Mouse (Mus musculus) layer of hippocampus, postnatal 14 days (tissue): ENCODE data around the gene Cep152. TPM values are rescaled to one million over a fixed set of nuclear protein-coding genes. Genes with fewer than 3 reads are reported as not detected.
A peak's percentile ranks its signal among the peaks of the same experiment; 100 is the strongest.

ENCODE experiments used
- DNase-seq, 2 experiments: peaks; one replicate each; pipeline ENCODE4 v3.0.0; 2021 to 2022; ENCODE audit warnings: low spot score in 2 of 2, mixed read lengths in 1 of 2
- total RNA-seq, 2 experiments: library from RNA; stranded (reverse); gene quantifications; 2 replicates each; pipeline ENCODE4 v1.2.3; 2021

Gene Cep152
- total RNA-seq, 2 experiments from 2014 or later, result 2.9 to 3.0 TPM

DNA sequence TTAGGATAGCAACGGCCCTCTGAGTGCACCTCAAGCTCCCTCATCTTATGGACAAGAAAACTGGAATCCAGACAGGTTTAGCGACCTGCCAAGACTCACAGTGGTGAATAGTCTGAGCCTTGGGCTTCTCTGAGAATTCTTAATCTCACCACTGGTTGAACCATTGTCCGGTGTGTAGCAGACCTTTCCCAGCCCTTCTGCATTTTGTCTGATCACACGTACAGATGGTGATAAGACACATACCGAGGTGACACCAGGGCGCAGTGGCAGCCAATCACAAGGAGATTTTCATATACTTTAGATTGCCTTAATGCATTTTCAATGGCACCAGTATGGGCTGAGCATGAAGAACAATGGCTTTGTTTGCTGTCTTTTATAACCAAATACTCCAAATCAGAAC is 3.6 kb upstream of the Cep152 start:
- DNase-seq, result no peak

DNA sequence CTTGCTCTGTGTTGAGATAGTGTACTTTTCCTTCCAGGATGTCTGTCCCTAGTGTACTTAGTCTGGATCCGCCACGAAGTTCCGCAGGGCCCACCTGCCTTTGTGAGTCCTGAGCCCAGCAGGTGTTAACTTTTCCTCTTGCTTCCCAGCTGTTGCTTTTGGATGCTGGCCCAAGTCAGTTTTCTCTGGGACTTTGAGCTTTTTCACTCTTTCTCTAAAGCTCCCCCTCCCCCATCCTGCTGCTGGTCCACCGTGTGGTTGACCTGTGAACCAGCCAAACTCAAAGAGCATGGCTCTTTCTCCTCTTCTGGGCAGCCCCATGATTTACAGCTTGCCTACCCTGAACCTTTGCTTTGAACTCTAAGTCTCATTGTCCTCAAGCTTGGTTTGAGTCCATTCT is 1.6 kb upstream of the Cep152 start:
- DNase-seq, result no peak

DNA sequence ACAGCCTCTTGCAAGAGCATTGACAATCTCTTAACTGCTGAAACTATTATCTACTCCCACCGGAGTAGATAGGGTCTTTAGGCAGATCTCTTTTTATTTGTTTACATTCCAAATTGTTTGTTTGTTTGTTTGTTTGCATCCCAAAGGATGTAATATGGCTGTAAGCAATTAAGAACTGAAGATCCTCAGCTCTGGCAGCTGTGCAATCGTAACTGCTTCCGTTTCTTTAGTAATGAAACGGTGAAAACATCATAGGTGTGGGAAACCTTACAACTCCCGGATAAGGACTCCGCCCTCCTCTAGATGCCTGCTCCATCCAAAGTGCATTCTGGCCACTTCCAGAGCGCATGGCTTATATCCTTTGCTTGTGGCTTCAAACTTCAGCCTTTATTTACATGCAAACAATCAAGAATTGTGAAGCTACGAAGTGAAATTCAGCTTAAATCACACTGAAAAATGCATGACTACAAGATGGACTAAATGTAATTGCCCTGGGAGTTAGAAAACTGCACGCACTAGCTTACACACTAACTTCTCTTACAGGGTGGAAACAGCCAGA is 707 bp downstream of the Cep152 start:
- DNase-seq, result no peak

DNA sequence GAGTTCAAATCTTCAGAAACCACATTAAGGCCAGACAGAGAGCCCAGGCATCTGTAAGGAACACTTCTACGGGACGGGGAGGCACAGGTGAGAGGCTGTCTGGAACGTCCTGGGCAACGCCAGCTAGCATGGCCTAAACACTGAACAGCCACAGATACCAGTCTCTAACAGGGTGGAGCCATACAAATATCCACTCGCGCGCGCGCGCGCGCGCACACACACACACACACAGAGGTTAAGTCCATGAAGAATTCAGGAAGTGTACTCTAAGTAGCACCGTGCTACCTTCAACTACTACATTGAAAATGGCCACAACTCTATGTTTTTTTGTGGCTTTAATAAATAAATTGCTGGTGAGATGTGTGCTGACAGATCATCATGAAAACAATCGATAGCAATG is 1.7 kb downstream of the Cep152 start:
- no peak for DNase-seq

DNA sequence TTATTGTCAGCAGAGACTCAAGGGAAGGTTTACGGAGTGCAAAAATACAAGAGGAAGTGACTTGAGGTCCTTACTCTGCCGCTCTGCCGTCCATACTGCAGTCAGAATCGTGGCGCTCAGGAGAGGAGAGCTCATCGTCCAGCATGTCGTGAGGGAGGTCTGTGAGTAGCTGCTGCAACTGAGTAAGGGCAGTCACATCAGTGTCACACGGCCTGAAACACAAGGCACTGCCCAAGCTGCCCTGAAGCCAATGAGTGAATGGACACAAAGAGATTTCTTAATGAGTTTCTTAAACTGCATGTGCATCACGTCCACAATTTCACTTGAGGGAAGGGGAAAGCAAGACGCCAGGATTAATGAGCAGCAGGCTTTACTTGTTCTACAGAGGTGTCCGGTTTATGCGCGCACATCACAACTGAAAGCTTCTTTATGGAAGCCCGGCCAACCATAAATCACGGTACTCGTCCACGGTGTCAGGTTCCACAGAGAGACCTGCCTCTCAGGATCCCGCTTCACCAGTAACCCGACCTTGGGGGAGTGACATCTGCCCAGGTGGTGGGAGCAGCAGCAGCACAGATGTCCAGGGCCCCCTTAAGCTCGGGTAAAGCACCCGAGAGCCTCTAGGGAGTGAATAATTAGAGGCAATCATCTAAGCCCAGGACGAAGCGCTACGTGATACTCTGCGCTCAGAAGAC is 4.6 kb downstream of the Cep152 start:
- no peak for DNase-seq

DNA sequence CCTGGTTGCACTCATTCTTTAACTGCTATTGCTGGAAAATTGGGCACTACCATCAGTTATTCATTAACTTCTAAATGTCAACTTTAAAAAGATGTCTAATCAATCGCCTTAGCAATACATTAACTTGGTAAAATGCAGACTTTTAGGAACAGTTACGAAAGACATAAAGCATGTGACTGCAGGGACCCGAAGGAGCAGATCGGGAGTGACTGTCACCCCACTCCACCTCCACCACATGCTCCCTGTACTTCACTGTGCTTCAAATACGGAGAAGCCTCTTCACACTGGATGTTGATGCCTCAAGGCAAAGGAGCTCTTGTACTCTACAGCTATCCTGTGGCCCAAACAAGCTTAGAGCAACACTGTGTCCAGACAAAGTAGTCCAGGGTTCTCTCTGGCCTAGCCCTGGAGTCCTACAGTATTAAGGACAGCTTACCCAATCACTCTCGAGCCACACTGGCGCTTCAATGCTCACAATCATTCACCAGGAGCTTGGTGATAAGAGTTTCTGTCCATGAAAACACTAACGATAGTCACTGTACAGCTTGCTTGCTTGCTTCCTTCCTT is 9.0 kb downstream of the Cep152 start:
- DNase-seq, result no peak

DNA sequence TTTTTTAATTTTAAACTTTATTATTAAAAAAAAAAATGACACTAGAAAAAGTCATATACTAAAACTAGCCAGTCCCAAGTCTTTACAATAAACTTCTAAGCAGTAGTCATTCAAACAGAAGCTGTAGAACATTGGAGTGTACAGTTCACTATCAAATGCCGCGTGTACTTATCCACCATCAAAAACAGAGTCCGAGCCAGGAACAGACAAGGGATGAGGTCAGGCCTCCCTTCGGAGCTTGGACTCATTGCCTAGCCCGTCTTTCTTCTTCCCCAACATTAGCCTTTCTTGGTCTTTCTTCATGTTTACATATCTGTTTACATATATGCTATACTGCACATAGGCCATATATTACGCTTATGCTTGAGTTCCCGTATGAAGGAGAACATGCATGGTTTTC is 9.5 kb downstream of the Cep152 start:
- DNase-seq, result no peak

DNA sequence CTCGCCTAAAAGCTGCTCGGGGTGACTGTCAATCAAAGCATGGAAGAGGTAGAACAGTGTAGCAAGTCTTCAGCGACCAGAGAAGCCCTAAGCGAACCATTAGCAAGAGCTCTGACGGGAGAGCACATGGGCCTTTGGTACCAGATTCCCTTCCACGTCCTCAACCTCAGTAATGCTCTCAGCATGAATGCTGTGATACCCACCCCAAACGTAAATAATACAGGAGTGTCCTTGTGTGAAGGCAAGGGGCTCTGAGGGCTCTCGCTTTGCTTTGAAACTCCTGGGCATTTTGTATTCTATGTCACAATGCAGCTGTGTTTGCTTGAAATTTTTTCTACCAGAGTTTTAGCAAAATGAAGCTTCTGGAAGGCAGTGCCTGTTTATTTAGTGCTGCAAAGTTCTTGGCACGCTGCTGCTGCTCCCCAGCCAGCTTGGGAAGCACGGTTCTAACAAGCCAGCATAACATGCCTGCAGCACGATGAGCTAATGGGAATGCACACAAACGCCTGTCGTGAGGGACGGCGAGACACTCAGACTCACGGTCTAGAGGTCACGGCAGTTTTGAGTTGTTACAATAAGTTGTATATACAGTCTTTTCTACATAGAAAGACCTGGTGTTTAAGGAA is 18.6 kb downstream of the Cep152 start:
- peak; percentile 47 to 79 for DNase-seq

DNA sequence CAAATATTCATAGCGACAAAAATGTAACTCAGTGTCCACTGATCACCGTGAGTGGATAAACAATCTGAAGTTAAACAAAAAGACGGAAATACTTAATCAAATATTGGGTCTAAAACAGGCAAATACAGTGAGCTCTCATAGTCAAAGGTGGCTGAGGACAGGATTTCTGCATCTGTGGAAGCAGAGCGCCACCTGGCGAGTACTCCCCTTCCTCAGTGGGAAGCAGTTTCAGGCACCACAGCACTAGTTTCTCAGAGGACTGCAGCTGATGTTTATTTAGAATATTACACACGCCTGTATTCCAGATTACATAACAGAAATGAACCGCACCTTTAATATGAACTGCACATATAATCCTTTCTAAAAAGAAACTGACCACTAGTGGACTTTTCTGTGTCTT is 20.3 kb downstream of the Cep152 start:
- DNase-seq, result peak in 1 of 2 experiments; percentile 66

DNA sequence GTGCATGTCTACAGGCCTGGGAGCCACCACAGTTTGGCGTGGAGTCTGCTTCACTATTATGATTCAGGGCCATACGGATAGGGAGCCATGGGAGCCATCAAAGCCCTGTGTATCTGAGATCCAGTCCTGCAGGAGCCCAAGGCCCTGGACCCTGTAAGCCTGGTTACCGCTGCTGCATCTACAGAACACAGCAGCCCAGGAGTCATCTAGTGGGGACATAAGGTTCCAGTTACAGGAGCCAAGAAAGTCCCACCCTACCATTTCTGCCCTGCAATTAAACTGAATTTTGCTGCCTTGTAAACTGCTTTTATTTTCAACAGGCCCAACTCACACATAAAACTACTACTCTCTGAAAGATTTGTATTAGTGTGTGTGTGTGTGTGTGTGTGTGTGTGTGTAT is 21.9 kb downstream of the Cep152 start:
- DNase-seq, result no peak

DNA sequence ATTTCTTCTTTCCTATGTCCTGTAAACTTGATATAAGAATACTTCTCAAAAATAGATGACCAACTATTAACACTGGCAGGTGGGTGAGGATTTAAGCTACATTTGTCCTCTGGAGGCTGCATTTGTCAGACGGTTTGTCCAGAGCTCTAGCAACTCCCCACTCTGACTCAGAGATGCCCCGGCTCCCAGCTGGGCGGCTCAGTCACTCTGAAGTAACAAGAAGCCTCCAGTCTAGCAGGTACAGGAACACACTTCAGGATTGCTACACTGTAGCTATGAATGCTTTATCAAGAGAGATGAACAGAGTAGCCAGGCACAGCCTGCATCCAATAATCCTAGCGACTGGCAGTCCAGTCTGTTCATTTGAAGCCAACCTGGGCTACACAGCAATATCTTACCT is 26.0 kb downstream of the Cep152 start:
- no peak for DNase-seq

DNA sequence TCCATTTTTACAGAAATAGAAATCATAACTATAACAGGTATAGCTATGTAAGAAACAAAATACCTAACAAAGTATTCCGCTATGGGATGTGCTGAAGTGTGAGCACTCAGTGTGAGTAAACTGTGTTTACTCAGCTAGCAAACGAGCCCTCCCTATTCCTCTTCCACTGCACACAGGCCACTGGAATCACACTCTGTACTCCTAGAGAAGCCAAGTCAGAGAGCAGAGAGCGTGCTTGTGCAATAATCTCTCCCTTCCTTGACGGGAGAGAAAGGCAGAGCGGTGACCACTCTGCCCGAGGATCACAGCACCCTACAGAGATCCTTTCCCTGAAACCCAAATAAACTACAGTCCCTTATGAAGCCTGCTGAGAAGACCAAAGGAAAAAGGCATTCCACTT is 26.7 kb downstream of the Cep152 start:
- no peak for DNase-seq

DNA sequence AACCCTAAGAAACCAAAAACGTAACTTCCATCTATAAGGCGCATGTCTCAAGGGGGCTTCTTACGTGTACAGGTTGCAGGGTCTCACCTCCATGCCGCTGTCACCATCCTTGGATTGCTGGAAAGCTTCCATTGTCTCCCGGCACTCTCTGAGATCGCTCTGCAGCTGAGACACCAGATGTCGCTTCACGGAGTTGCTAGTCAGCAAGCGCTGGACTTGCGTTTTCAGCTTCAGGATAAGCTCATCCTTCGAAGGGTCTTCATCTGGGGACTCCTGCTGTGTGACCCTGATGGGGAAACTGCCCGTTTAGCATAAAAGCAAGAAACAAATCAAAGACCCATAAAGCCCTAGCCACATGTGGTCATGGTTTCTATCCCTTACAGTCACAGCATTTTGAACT is 30.1 kb downstream of the Cep152 start:
- DNase-seq, result no peak

DNA sequence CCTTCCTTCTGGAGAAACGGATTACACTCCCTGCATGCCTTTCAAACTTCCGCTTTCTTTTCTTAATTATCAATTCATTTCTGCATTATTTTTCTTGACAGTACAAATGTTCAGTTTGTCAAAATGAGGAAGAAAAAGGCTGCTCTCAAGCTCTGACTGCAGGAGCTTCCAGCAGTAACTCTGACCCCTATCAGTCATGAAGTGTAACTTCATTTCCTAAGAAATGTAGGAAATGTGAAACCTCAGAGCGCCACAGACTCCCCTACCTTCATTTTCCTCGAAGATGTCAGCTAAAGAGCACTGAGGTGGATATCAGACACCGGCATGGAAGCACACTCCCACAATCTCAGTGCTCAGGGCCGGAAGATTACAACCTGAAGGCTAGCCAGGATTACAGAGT is 30.8 kb downstream of the Cep152 start:
- no peak for DNase-seq

DNA sequence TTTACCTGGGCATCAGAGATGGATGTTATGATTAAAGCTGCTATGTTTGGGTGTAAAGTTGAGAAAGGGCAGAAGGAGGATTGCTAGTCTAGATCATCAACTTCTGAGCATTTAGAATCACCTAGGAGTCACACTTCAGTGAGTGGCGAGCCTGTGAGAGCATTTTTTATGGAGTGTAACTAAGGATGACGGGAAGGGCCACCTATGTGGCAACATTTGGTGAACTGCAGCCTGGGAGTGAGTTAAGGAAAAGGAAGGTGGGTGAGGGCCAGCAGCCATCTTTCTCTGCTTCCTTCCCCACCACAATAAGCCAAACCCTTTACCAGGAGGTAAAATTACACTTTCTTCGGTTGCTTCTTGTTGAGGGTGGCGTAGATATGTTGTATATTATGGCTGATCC is 33.0 kb downstream of the Cep152 start:
- DNase-seq, result no peak

DNA sequence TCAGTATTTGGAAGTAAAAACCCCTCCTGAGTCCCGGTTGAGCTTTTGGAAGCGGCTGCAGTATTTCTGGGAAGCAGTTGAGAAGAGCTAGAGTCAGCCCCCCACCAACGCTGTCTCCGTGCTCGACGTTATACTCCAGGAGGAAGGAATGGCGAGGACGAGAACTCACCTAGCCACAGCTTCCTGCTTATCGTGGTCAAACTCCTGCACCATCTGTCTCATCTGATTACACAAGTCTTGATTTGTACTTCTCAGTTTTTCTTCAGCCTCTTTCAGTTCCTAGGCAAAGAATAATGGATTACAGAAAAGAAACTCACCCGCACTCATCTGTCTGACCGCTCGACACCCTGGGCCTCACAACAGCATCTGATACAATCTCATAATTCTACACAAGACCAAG is 35.6 kb downstream of the Cep152 start:
- no peak for DNase-seq

DNA sequence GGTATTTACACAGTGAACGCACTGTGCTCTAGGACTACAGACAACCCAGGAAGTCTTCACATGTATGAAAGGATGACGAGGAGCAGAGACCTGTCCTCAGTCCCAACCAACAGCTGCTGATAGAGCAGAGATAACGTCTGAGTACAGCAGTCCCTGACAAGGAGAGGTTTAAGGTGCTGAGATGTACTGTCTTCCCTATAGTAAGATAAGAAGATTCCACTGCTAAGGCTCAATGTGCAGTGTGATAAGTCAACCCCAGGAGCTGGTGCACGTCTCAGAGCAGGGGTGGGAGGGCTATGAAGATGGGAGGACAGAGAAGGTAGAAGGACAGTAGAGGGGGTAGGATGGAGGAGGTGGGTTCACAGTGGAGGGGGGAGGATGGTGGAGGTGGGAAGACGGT is 43.8 kb downstream of the Cep152 start:
- no peak for DNase-seq

DNA sequence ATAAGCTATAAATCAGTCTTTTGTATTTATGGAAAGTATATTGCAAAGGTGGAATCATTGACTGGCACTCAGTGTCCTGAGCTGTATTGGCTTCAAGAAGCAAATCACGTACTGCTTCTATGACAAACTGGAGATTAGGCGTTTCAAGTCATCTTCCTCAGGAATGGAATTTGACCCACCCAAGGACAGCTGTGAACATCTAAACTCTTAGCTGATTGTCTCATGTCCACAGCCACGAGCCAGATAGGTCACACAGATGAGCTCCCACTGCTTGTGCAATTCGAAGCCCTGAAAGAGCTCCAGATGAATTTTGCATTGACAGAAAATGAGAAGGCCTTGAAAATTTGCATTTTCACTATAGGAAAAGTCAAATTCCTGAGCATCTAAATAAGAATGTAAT is 47.2 kb downstream of the Cep152 start:
- DNase-seq, result no peak

DNA sequence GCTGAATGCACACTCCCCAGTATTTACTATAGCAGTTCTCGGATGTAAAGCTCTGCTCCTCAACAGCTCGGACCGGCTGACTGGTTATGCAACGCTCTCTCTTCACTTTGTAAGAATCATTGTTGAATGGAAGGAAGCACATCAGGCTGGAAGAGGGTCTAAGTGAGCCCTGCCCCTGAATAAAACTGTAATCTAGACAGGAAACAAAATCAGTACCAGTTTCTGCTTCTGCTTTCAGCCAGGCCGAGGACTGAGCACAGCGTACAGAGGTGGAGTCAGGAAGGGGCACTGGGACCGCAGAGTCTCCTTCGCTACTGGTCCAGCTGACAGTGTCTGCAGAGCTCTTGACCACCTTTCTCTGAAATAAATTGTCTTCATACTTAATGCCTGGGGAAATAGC is 48.4 kb downstream of the Cep152 start:
- no peak for DNase-seq

DNA sequence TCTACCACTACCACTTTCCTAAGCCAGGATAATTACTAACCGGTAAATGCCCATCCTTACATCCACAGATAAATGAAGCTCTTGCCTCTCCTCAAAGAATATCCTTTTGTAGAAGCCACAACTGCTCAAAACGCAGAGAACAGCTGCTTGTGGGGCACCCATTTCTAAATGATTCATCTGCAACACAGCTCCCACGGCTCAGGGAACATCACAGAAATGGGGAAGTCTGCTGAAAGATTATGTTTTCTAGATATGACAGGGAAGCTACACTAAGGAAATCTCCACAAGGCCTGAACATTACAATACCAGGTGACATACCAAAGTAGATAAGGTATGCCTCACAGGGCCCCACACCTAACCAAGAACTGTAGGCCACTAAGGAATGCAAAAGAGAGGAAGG is 49.1 kb downstream of the Cep152 start:
- no peak for DNase-seq

DNA sequence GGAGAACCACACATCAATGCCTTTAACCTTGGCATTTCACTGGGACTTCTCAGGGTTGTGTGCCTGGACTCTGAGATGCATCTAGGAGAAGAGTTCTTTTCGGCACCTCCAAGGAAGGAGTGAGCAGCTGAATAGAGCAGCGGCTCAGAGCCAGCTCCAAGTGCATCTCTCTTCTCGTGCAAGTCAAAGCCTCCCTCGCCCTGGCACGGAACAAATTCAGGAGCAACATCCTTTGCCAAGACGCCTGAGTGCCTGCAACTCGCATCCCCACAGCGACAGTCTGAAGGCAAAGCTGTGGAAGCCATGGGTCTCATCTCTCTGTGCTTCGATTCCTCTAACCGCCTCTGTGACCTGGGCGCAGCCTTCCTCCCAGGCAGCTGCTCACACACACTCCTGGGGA is 61.0 kb downstream of the Cep152 start:
- DNase-seq, result no peak

DNA sequence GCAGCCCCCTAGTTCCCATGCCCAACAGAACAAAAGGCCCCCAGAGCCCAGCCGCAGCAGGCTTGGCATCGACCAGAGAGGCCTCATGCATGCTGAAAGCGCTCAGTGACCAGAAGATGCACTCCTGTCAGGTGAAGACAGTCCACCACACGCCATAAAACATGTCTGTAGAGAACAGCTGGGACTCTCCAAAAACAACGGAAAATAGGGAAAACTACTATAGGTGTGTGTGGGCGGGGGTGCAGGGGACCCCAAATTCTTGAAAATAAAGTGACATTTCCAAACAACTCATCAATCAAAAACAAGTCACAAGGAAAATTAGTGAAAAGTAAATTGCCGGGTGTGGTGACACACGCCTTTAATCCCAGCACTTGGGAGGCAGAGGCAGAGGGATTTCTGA is 62.5 kb downstream of the Cep152 start:
- DNase-seq, result no peak

DNA sequence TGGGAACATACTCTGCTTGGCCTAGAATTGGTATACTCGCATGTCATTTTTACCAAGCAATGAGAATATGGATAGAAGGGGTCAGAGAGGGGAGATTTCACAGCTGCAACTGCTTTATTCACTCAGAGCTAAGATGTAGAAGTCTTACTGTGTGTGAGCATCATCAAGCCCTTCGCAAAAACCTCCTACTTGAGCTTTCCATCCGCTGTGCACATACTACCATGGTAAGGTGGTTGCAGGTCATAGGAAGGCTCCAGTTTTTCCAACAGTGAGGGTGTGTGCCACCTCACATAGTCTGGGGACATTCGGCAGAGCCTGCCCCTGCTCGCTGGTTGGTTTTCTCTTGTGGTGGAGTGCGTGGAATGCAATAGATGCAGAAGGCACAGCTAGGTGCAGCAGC is 64.9 kb downstream of the Cep152 start:
- DNase-seq, result no peak
